ENCODE assay signal across 28 mouse cellular contexts in the genomic region with DNA sequence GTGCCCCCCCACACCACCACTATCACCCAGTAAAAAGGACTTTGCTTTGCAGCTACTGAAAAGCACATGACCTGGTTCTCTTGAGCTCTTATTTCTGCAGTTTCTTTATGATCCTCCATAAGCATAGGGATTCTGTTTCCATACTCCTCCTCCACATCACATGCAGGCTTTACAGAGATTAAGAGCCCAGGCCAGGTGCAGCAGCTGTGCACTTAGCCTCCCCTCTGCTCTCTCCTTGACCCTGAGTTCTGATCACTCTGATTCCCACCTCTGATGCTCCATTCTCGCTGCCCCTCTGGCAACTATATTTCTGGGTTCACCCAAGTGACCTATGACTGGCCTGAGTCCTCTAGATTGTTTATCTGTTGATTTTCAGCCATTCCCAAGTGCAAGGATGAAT.
"Had no signal": no experiment of that assay in that cellular context is flagged by ENCODE, and none has a peak within 500 bp of the region (broad histone marks: within the 10 kb centered on the region; RNA-seq: fewer than 3 reads in every experiment).

No protein-coding gene starts in this region.

- H3K4me2 ChIP-seq: embryonic facial prominence, embryonic 12.5 days; embryonic facial prominence, embryonic 13.5 days; embryonic facial prominence, embryonic 15.5 days; forebrain, embryonic 12.5 days; forebrain, embryonic 13.5 days; forebrain, embryonic 15.5 days had no signal

- H3K36me3 ChIP-seq: embryonic facial prominence, embryonic 12.5 days; embryonic facial prominence, embryonic 13.5 days; embryonic facial prominence, embryonic 15.5 days; forebrain, embryonic 10.5 days; forebrain, embryonic 12.5 days; forebrain, embryonic 15.5 days had no signal

- H3K27me3 ChIP-seq: embryonic facial prominence, embryonic 12.5 days; embryonic facial prominence, embryonic 13.5 days; embryonic facial prominence, embryonic 15.5 days; forebrain, embryonic 12.5 days; forebrain, embryonic 13.5 days; forebrain, embryonic 15.5 days had no signal

- H3K4me3 ChIP-seq: embryonic facial prominence, embryonic 12.5 days; embryonic facial prominence, embryonic 13.5 days; embryonic facial prominence, embryonic 15.5 days; erythroblast, embryonic 14.5 days; forebrain, embryonic 10.5 days; forebrain, embryonic 12.5 days; forebrain, embryonic 13.5 days; forebrain, embryonic 15.5 days; gastrocnemius, adult 2 months; heart, adult 2 months had no signal

- DNase-seq: cerebellum, adult 18-20 months; cerebellum, adult 2 months; cerebellum, adult 8-10 months; cerebellum, adult 9-10 months; cerebellum, adult 9-11 months; cerebellum, postnatal 10 days; cerebellum, postnatal 25 days; cerebellum, postnatal 36 days; embryo, embryonic 11 days; forebrain, postnatal 0 days; gastrocnemius, adult 2 months; gastrocnemius, postnatal 10 days; gastrocnemius, postnatal 14 days; gastrocnemius, postnatal 25 days; gastrocnemius, postnatal 36 days; heart, adult 11 months; heart, adult 18-20 months; heart, adult 2 months had no signal

- ATAC-seq: forebrain, embryonic 13.5 days; forebrain, embryonic 14.5 days; forebrain, embryonic 15.5 days; forebrain, embryonic 16.5 days; forebrain, postnatal 0 days had no signal

- H3K27ac ChIP-seq: embryonic facial prominence, embryonic 12.5 days; embryonic facial prominence, embryonic 13.5 days; embryonic facial prominence, embryonic 15.5 days; forebrain, embryonic 10.5 days; forebrain, embryonic 12.5 days; forebrain, embryonic 13.5 days; forebrain, embryonic 15.5 days; gastrocnemius, adult 2 months; heart, adult 2 months had no signal

- H3K9me3 ChIP-seq: embryonic facial prominence, embryonic 12.5 days; embryonic facial prominence, embryonic 13.5 days; embryonic facial prominence, embryonic 15.5 days; forebrain, embryonic 10.5 days; forebrain, embryonic 12.5 days; forebrain, embryonic 13.5 days; forebrain, embryonic 15.5 days had no signal

- H3K4me1 ChIP-seq: embryonic facial prominence, embryonic 12.5 days; embryonic facial prominence, embryonic 13.5 days; embryonic facial prominence, embryonic 15.5 days; forebrain, embryonic 12.5 days; forebrain, embryonic 13.5 days; forebrain, embryonic 15.5 days had no signal

- H3K9ac ChIP-seq: embryonic facial prominence, embryonic 12.5 days; embryonic facial prominence, embryonic 13.5 days; embryonic facial prominence, embryonic 15.5 days; forebrain, embryonic 12.5 days; forebrain, embryonic 13.5 days; forebrain, embryonic 15.5 days; forebrain, postnatal 0 days had no signal
